Mouse (Mus musculus) gonadal fat pad, adult 2 months (tissue): ENCODE measurements around the gene Plaa. TPM values are rescaled to one million over a fixed set of nuclear protein-coding genes. Genes with fewer than 3 reads are reported as not detected.
A peak's percentile ranks its signal among the peaks of the same experiment; 100 is the strongest.

Source experiments
- DNase-seq: peaks from one replicate; pipeline ENCODE4 v3.0.0-alpha.2; 2012; ENCODE audit warnings: low read depth
- polyA plus RNA-seq: library from polyadenylated mRNA; depleted of rRNA; stranded (reverse); fragments of >200 nt; gene quantifications from 2 replicates; pipeline ENCODE4 v1.2.3, GENCODE M21; 2012; rRNA removed

The Plaa gene
- polyA plus RNA-seq, 1 experiment: 32.4 TPM

- peak; percentile 42 for DNase-seq
These were observed 46.6 kb downstream of the Plaa start, which contains the start of the genes Gm10306 and Caap1 for GRCm38 (mm10) chr4:94556265-94557054. Gene Gm10306, plus strand, starts transcription at chr4:94556546. Gene Caap1, minus strand, starts transcription at chr4:94556796.

- DNase-seq: no peak
These were observed 48.0 kb downstream of the Plaa start for GRCm38 (mm10) chr4:94554955-94555494.

GRCm38 (mm10) chr4:94544321-94544720, 58.7 kb downstream of the Plaa start:
- no peak for DNase-seq

GRCm38 (mm10) chr4:94543041-94543440, 60.0 kb downstream of the Plaa start:
- DNase-seq: no peak

- DNase-seq: no peak
These were observed 69.8 kb downstream of the Plaa start for GRCm38 (mm10) chr4:94533205-94533604.

- DNase-seq: no peak
These were observed 73.6 kb downstream of the Plaa start for GRCm38 (mm10) chr4:94529448-94529847.

- DNase-seq: no peak
These were observed 79.7 kb downstream of the Plaa start for GRCm38 (mm10) chr4:94523321-94523720.

- DNase-seq: no peak
These were observed 85.4 kb downstream of the Plaa start for GRCm38 (mm10) chr4:94517631-94518030.

Other genes with a start within 250 kb of the Plaa start
- gene Gm10306, start 46.7 kb downstream of the Plaa start, polyA plus RNA-seq: 0.46 TPM in 1 of 2 replicates, not detected in the other
- gene Caap1, start 46.4 kb downstream of the Plaa start, polyA plus RNA-seq: 3.1 and 7.0 TPM in 2 replicates
- gene Ift74, start 11.2 kb upstream of the Plaa start, polyA plus RNA-seq: 2.6 and 3.1 TPM in 2 replicates
- gene Lrrc19, start 46.9 kb upstream of the Plaa start, polyA plus RNA-seq: not detected in 2 replicates
- gene Tek, start 136.0 kb upstream of the Plaa start, polyA plus RNA-seq: 10.2 and 10.4 TPM in 2 replicates